Mouse (Mus musculus) macrophage (primary cell): ENCODE data around the gene E130114P18Rik. TPM values are rescaled to one million over a fixed set of nuclear protein-coding genes. Genes with fewer than 3 reads are reported as not detected.

Experiments
- H3K27ac ChIP-seq: fragments of 350-480 bp; formaldehyde crosslinking; 2 replicates; pipeline ENCODE4 v1.9.0; 2021
- H3K36me3 ChIP-seq: fragments of 350-480 bp; formaldehyde crosslinking; 2 replicates; pipeline ENCODE4 v1.9.0; 2021; ENCODE audit errors: inconsistent target
- H3K4me3 ChIP-seq: fragments of 350-480 bp; formaldehyde crosslinking; 2 replicates; pipeline ENCODE4 v1.9.0; 2021; ENCODE audit errors: inconsistent target
- H3K79me2 ChIP-seq: fragments of 350-480 bp; formaldehyde crosslinking; 2 replicates; pipeline ENCODE4 v1.9.0; 2021; ENCODE audit errors: inconsistent target
- WGBS: methylation state at CpG from one replicate; pipeline ENCODE4 v1.1.7; 2026; ENCODE audit warnings: inconsistent platforms; ENCODE audit not compliant: missing documents; 5-methylcytosine and 5-hydroxymethylcytosine counted together
- polyA plus RNA-seq: library from polyadenylated mRNA; stranded (reverse); fragments of 250-400 nt; gene quantifications from 3 replicates; pipeline ENCODE4 v1.2.4, GENCODE M21; 2018; ENCODE audit warnings: inconsistent platforms

E130114P18Rik gene
- polyA plus RNA-seq, 1 experiment from 2014 or later, result not detected

DNA sequence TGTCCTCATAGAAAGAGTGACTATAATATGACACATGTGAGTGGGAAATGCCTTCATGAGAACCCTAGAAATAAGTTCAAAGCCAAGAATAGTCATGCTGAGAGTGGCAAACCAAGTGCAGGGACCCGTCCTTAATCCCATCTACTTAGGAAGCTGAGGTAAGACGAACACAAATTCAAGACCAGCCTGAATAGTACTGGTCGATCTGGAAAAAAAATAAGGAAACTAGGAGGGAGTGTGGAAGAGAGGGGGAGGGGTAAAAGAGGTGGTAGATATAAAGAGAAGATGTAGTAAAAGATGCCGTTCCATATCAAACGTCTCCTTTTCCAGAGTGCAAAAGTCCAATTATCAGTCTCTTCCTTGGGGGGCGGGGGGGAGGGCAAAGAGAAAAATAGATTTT lies 213.7 kb downstream of the E130114P18Rik start:
- Histone ChIP-seq H3K36me3 (no peaks in the 10 kb centered on the region), H3K27ac (no peak overlapping the region), H3K4me3 (no peak overlapping the region), H3K79me2 (no peaks in the 10 kb centered on the region)
- 93% methylated on average over 5 of the region's 6 CpGs for WGBS

DNA sequence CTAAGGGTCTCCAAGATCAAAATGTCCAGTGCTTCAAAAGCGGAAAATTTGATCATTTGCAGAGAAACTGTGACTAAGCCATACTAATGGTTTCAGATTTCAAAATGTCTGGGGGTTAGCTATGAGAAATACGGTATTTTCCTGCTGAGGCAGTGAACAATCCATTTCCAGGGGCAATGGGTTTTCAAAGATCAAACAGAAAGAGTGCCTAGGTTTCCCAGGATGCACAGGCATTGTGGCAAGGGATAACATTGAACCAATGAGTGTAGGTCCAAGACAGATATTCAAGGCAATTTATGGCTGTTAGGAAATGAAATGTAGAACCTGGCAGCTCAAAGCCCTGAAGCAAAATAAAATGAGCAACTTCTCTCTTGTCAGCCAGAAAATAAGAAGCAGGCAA lies 220.3 kb downstream of the E130114P18Rik start:
- 93% methylated on average over 2 of the region's 2 CpGs for WGBS
- H3K79me2 ChIP-seq, result no peaks in the 10 kb centered on the region
- no peak overlapping the region for H3K4me3 ChIP-seq
- H3K27ac ChIP-seq, result no peak overlapping the region
- H3K36me3 ChIP-seq, result no peaks in the 10 kb centered on the region

DNA sequence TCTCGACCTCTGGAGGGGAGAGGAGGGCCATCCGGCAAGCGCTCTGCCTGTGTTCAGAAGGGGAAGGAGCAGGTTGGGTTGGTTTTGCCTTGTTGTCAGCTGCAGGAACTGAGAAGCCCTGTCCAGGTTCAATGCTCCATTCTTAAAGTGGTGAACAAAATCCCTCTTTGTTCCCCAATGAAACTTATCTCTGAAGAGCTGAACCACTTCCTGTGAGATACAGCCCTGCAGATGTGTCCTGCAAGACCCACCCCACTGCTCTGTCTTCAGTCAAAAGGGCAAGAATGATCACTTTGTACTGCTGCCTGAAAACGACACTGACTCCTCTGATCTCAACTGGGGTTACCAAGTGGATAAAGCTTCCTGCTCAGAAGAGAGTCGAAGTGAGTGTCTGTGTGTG lies 233.9 kb downstream of the E130114P18Rik start:
- 10% methylated on average over 5 of the region's 5 CpGs for WGBS
- Histone ChIP-seq H3K27ac (no peak overlapping the region), H3K79me2 (no peaks in the 10 kb centered on the region), H3K36me3 (no peaks in the 10 kb centered on the region), H3K4me3 (no peak overlapping the region)

DNA sequence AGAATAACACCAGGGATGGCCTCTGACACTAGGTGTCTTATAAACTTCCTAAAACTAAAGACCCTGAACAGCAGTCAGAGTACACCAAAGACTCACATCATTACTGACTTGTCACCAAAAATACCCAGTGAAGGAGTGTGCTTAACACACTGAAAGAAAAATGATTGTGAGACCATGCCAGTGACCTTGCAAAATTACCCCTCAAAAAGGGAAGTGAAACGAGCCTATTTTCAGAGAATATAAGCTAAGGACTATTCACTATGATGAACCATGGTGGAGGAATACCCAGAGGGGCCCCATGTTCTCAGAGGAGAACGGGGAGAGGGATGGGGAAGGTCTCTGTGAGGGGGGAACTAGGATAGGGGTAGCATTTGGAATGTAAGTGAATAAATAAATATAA lies 245.8 kb downstream of the E130114P18Rik start:
- Histone ChIP-seq H3K79me2 (no peaks in the 10 kb centered on the region), H3K27ac (no peak overlapping the region), H3K4me3 (no peak overlapping the region), H3K36me3 (no peaks in the 10 kb centered on the region)
- 10% methylated on average over 2 of the region's 2 CpGs for WGBS

DNA sequence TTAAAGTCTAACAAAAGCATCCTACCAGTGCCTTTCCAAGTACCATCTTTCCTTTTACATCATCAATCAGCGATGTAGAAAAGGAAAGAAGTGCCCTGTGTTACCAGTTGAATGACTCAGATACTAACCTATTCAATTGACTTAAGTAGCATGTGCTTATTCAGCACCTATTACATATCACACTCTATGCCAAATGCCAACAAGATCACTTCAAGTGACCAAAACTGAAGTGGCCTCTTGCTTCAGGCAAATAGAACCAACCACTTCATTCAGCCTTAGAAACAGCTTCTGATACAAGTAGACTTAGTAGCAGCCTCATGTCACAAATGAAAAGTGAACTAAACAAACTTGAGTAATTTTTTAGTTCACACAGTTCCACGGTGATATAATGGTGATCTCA lies 249.4 kb downstream of the E130114P18Rik start:
- 87% methylated on average over 2 of the region's 2 CpGs for WGBS
- H3K4me3 ChIP-seq, result no peak overlapping the region
- H3K36me3 ChIP-seq, result no peaks in the 10 kb centered on the region
- no peaks in the 10 kb centered on the region for H3K79me2 ChIP-seq
- no peak overlapping the region for H3K27ac ChIP-seq

Other genes with a start within 250 kb of the E130114P18Rik start
- 1.9 to 2.6 TPM (median 2.4 TPM) in 3 replicates for gene Nfia, start 5.3 kb downstream of the E130114P18Rik start, polyA plus RNA-seq